Mouse (Mus musculus): Measurements from ENCODE around the gene Hyal3.

- TF ChIP-seq CTCF (IDR thresholded peaks at IDR 0.05; ENCODE audit: borderline replicate concordance, insufficient read depth, low read depth, low read length) (no peak), POLR2A (IDR thresholded peaks at IDR 0.05; ENCODE audit: borderline replicate concordance, insufficient read depth, low read length) (no peak)
Observed at GRCm38 (mm10) chr9:107617461-107617860, 36.8 kb downstream of the Hyal3 start.
